Mouse (Mus musculus) embryo, embryonic 10 days (tissue): ENCODE data around the gene Hesx1.

Experiments
- DNase-seq: peaks from one replicate; pipeline ENCODE4 v3.0.0-alpha.2; 2015; ENCODE audit warnings: low spot score

Gene Hesx1

GRCm38 (mm10) chr14:27013658-27014057, 19.4 kb downstream of the Hesx1 start:
- DNase-seq = no peak

- DNase-seq = no peak
Observed at GRCm38 (mm10) chr14:27017936-27018335, 23.7 kb downstream of the Hesx1 start.

GRCm38 (mm10) chr14:27019850-27020249, 25.6 kb downstream of the Hesx1 start:
- no peak for DNase-seq

- DNase-seq = peak; percentile 82
Observed at GRCm38 (mm10) chr14:27022876-27023275, 28.7 kb downstream of the Hesx1 start.

GRCm38 (mm10) chr14:27024664-27025063, 30.4 kb downstream of the Hesx1 start:
- no peak for DNase-seq

GRCm38 (mm10) chr14:27029771-27030173, 35.6 kb downstream of the Hesx1 start:
- peak; percentile 91 for DNase-seq

GRCm38 (mm10) chr14:27031142-27031541, 36.9 kb downstream of the Hesx1 start:
- peak; percentile 89 for DNase-seq

GRCm38 (mm10) chr14:27037513-27037912, 43.3 kb downstream of the Hesx1 start:
- DNase-seq = no peak

GRCm38 (mm10) chr14:27038783-27039182, 44.6 kb downstream of the Hesx1 start, which contains the start of gene Il17rd:
Gene Il17rd, plus strand, starts transcription at chr14:27038941.
- peak; percentile 95 for DNase-seq

GRCm38 (mm10) chr14:27039281-27040248, 45.3 kb downstream of the Hesx1 start:
- DNase-seq = peak; percentile 81

- DNase-seq = no peak
Observed at GRCm38 (mm10) chr14:27040451-27040850, 46.2 kb downstream of the Hesx1 start.

- DNase-seq = no peak
Observed at GRCm38 (mm10) chr14:27042280-27042983, 48.2 kb downstream of the Hesx1 start.

- DNase-seq = no peak
Observed at GRCm38 (mm10) chr14:27043416-27043815, 49.2 kb downstream of the Hesx1 start.

- DNase-seq = peak; percentile 62
Observed at GRCm38 (mm10) chr14:27044221-27044966, 50.2 kb downstream of the Hesx1 start.

GRCm38 (mm10) chr14:27044967-27045361, 50.7 kb downstream of the Hesx1 start:
- DNase-seq = peak; percentile 85

- DNase-seq = no peak
Observed at GRCm38 (mm10) chr14:27048231-27048956, 54.2 kb downstream of the Hesx1 start.

- peak; percentile 61 for DNase-seq
Observed at GRCm38 (mm10) chr14:27050043-27050442, 55.8 kb downstream of the Hesx1 start.

GRCm38 (mm10) chr14:27050560-27051510, 56.6 kb downstream of the Hesx1 start:
- DNase-seq = peak; percentile 76

GRCm38 (mm10) chr14:27051511-27051895, 57.3 kb downstream of the Hesx1 start:
- DNase-seq = no peak
